Mouse (Mus musculus) olfactory bulb, adult 2 months (tissue): ENCODE data around the gene Rdx. TPM values are rescaled to one million over a fixed set of nuclear protein-coding genes. Genes with fewer than 3 reads are reported as not detected.

Experiments used
- H3K27ac ChIP-seq: fragments of 200-500 bp; 2 replicates; pipeline ENCODE4 v1.5.1; 2012; ENCODE audit warnings: low read depth, low read length; ENCODE audit not compliant: insufficient read depth
- H3K4me1 ChIP-seq: fragments of 200-500 bp; 2 replicates; pipeline ENCODE4 v1.6.1; 2012; ENCODE audit warnings: low read length; ENCODE audit not compliant: control insufficient read depth, insufficient read depth
- H3K4me3 ChIP-seq: fragments of 200-500 bp; 2 replicates; pipeline ENCODE4 v1.5.1; 2012; ENCODE audit warnings: mild to moderate bottlenecking, low read depth, low read length, moderate library complexity; ENCODE audit not compliant: insufficient read depth
- CTCF ChIP-seq: fragments of 200-500 bp; IDR thresholded peaks from 2 replicates; pipeline ENCODE4 v1.5.1; 2012; ENCODE audit warnings: low read depth, mild to moderate bottlenecking, low read length, moderate library complexity; ENCODE audit not compliant: insufficient read depth
- POLR2A ChIP-seq: fragments of 200-500 bp; IDR thresholded peaks from 2 replicates; pipeline ENCODE4 v1.6.1; 2012; ENCODE audit warnings: mild to moderate bottlenecking, low read depth, low read length, moderate library complexity; ENCODE audit not compliant: insufficient read depth
- WGBS: fragments of 180-500 bp; shearing (Covaris S2); methylation state at CpG from one replicate; pipeline ENCODE4 v1.1.7; 2018; 5-methylcytosine and 5-hydroxymethylcytosine counted together
- polyA plus RNA-seq: library from polyadenylated mRNA; stranded (reverse); fragments of >200 nt; gene quantifications from 2 replicates; pipeline ENCODE4 v1.2.4, GENCODE M21; 2012; ENCODE audit warnings: low replicate concordance; ENCODE audit not compliant: missing spikeins, insufficient read depth, insufficient read length

Gene Rdx
- 148 TPM in 1 of 2 replicates, not detected in the other for polyA plus RNA-seq

- H3K27ac ChIP-seq, result peak within 1 kb of the TSS; percentile 66
- TF ChIP-seq POLR2A (no peak), CTCF (no peak)
- WGBS, result 9% methylated on average over 17 of the region's 17 CpGs
- 0 out of 2 replicates have a peak, but pooled peaks cover 2% of the 10 kb centered on the region for H3K4me1 ChIP-seq
- peak within 1 kb of the TSS; percentile 65 for H3K4me3 ChIP-seq
These were observed at the start of gene Rdx for GRCm38 (mm10) chr9:52047129-52047820. Gene Rdx, plus strand, starts transcription at chr9:52047173.

- WGBS, result 91% methylated on average over 4 of the region's 4 CpGs
- TF ChIP-seq CTCF (no peak), POLR2A (no peak)
- H3K27ac ChIP-seq, result no peak overlapping the region
- H3K4me1 ChIP-seq, result no peaks in the 10 kb centered on the region
- H3K4me3 ChIP-seq, result no peak overlapping the region
These were observed 43.5 kb upstream of the Rdx start for GRCm38 (mm10) chr9:52003501-52003900.

- TF ChIP-seq POLR2A, result no peak
- no peak for TF ChIP-seq CTCF
- Histone ChIP-seq H3K4me3 (no peak overlapping the region), H3K27ac (no peak overlapping the region), H3K4me1 (no peaks in the 10 kb centered on the region)
- 69% methylated on average over 2 of the region's 2 CpGs for WGBS
These were observed 39.6 kb upstream of the Rdx start for GRCm38 (mm10) chr9:52007341-52007740.

- WGBS, result 94% methylated on average over 1 of the region's 1 CpGs
- Histone ChIP-seq H3K4me1 (no peaks in the 10 kb centered on the region), H3K4me3 (no peak overlapping the region), H3K27ac (no peak overlapping the region)
- TF ChIP-seq POLR2A, result no peak
- no peak for TF ChIP-seq CTCF
These were observed 38.5 kb upstream of the Rdx start for GRCm38 (mm10) chr9:52008511-52008910.

- 100% methylated on average over 1 of the region's 1 CpGs for WGBS
- TF ChIP-seq CTCF (no peak), POLR2A (no peak)
- Histone ChIP-seq H3K4me1 (no peaks in the 10 kb centered on the region), H3K4me3 (no peak overlapping the region), H3K27ac (no peak overlapping the region)
These were observed 34.7 kb upstream of the Rdx start for GRCm38 (mm10) chr9:52012311-52012710.

- TF ChIP-seq POLR2A (no peak), CTCF (no peak)
- H3K27ac ChIP-seq, result no peak overlapping the region
- H3K4me1 ChIP-seq, result no peaks in the 10 kb centered on the region
- 95% methylated on average over 5 of the region's 5 CpGs for WGBS
- H3K4me3 ChIP-seq, result no peak overlapping the region
These were observed 34.1 kb upstream of the Rdx start for GRCm38 (mm10) chr9:52012781-52013436.

- TF ChIP-seq CTCF, result no peak
- no peak for TF ChIP-seq POLR2A
- Histone ChIP-seq H3K27ac (no peak overlapping the region), H3K4me1 (no peaks in the 10 kb centered on the region), H3K4me3 (no peak overlapping the region)
- 74% methylated on average over 5 of the region's 5 CpGs for WGBS
These were observed 33.0 kb upstream of the Rdx start for GRCm38 (mm10) chr9:52013900-52014455.

- TF ChIP-seq CTCF (no peak), POLR2A (no peak)
- Histone ChIP-seq H3K4me3 (no peak overlapping the region), H3K27ac (no peak overlapping the region), H3K4me1 (no peaks in the 10 kb centered on the region)
- 89% methylated on average over 3 of the region's 3 CpGs for WGBS
These were observed 29.9 kb upstream of the Rdx start for GRCm38 (mm10) chr9:52017091-52017490.

GRCm38 (mm10) chr9:52017824-52018223 lies 29.1 kb upstream of the Rdx start:
- WGBS, result 78% methylated on average over 2 of the region's 2 CpGs
- H3K4me1 ChIP-seq, result no peaks in the 10 kb centered on the region
- H3K4me3 ChIP-seq, result no peak overlapping the region
- no peak overlapping the region for H3K27ac ChIP-seq
- TF ChIP-seq POLR2A, result no peak
- no peak for TF ChIP-seq CTCF
